Mouse (Mus musculus) limb, embryonic 15.5 days (tissue): ENCODE results near the gene Cers1. TPM values are rescaled to one million over a fixed set of nuclear protein-coding genes. Genes with fewer than 3 reads are reported as not detected.
A peak's percentile ranks its signal among the peaks of the same experiment; 100 is the strongest.

ENCODE experiments used
- ATAC-seq: fragments of 200-750 bp; cut with Nextera tagmentation; 2 replicates; pipeline ENCODE4 v1.8.0; 2017; ENCODE audit warnings: low read depth, moderate TSS enrichment; ENCODE audit not compliant: insufficient number of reproducible peaks, low FRiP score, low TSS enrichment
- H3K27ac ChIP-seq: fragments of 300-500 bp; sonication (generic); 2 replicates; pipeline ENCODE4 v1.5.1; 2015; ENCODE audit warnings: moderate library complexity, mild to moderate bottlenecking, inconsistent platforms
- H3K27me3 ChIP-seq: fragments of 300-500 bp; sonication (generic); 2 replicates; pipeline ENCODE4 v1.6.1; 2015; ENCODE audit warnings: inconsistent platforms
- H3K36me3 ChIP-seq: fragments of 300-500 bp; sonication (generic); 2 replicates; pipeline ENCODE4 v1.6.1; 2015; ENCODE audit warnings: inconsistent platforms
- H3K4me1 ChIP-seq: fragments of 300-500 bp; sonication (generic); 2 replicates; pipeline ENCODE4 v1.6.1; 2015; ENCODE audit warnings: inconsistent platforms
- H3K4me2 ChIP-seq: fragments of 300-500 bp; sonication (generic); 2 replicates; pipeline ENCODE4 v1.6.1; 2015; ENCODE audit warnings: mild to moderate bottlenecking, inconsistent platforms
- H3K4me3 ChIP-seq: fragments of 300-500 bp; sonication (generic); 2 replicates; pipeline ENCODE4 v1.5.1; 2015; ENCODE audit warnings: mild to moderate bottlenecking, inconsistent platforms
- H3K9ac ChIP-seq: fragments of 300-500 bp; sonication (generic); 2 replicates; pipeline ENCODE4 v1.6.1; 2015; ENCODE audit warnings: inconsistent platforms
- H3K9me3 ChIP-seq: fragments of 300-500 bp; sonication (generic); 2 replicates; pipeline ENCODE4 v1.6.1; 2016; ENCODE audit warnings: inconsistent platforms
- WGBS: fragments of 180-500 bp; shearing (Covaris S2); methylation state at CpG from one replicate; pipeline ENCODE4 v1.1.7; 2015; 5-methylcytosine and 5-hydroxymethylcytosine counted together
- polyA plus RNA-seq: library from polyadenylated mRNA; unstranded; fragments of >200 nt; fragmentation: Nextera tagmentation; extraction: Ambion mirVana; gene quantifications from 2 replicates; pipeline ENCODE4 v1.2.1, GENCODE M21; 2015

The Cers1 gene
- polyA plus RNA-seq, 1 experiment from 2014 or later: 8.8 TPM

DNA sequence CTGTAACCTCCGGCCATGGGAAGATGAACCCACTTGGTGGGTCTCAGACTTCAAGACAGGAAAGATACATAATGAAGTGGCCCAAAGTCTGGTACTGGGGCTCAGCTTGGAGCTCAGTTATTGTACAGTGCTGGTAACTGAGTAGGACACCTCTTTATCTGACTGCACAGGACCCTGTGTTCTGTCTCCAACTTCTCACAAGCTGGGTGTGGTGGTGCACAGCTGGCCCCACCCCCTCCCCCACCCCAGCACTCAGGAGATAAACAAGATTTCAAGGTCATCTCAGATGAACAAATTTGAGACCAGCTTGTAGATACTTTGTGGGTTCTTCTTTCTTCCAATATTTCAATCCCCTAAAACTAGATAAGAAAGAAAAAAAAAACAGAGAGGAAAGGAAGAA, 40.5 kb downstream of the Cers1 start:
- Histone ChIP-seq H3K4me1 (peaks cover 36% of the 10 kb centered on the region), H3K4me2 (no peak overlapping the region), H3K4me3 (no peak overlapping the region), H3K27ac (no peak overlapping the region), H3K36me3 (no peaks in the 10 kb centered on the region), H3K9me3 (no peaks in the 10 kb centered on the region), H3K27me3 (no peaks in the 10 kb centered on the region), H3K9ac (no peak overlapping the region)
- 80% methylated on average over 1 of the region's 1 CpGs for WGBS
- no peak for ATAC-seq

DNA sequence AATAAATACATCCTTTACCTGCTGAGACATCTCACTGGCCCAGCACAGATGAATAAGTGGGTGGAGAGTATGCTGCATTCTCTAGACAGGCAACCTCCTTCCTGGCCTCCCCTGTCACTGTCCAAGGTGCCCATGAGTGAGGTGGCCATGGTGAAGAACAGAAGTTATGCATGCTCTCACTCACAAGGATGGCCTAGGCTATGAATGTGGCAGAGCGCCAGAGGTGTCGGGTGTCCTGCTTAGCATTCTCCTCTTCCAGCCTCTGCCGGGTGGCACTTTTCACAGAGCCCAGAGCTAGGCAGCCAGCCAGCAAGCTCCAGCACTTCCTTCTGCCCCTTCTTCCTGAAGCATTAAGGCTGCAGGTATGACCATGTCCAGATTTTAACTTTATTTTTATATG, 43.8 kb downstream of the Cers1 start:
- H3K4me3 ChIP-seq: no peak overlapping the region
- no peak overlapping the region for H3K9ac ChIP-seq
- no peak overlapping the region for H3K27ac ChIP-seq

DNA sequence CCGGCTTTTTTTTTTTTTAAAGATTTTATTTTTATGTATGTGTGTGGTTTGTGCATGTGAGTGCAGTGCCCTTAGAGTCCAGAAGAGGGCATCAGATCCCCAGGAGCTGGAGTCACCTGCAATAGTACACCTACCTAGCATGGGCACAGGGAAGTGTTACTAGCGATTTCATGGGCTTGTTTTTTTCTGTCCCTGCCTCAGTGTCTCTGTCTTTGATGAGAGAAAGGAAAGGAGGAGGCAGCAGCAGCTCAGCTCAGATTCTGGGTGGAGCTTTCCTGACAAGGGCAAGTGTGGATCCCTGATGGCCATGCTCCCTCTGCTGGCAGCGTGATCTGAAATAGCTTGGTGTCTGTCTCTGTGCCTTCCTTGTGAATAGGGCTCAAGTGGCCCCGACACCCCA, 45.2 kb downstream of the Cers1 start:
- Histone ChIP-seq H3K4me2 (no peak overlapping the region), H3K36me3 (no peaks in the 10 kb centered on the region), H3K4me1 (peaks cover 37% of the 10 kb centered on the region), H3K27ac (peak overlapping the region; percentile 43; the same call in 1 of the 2 replicates), H3K4me3 (no peak overlapping the region), H3K9ac (no peak overlapping the region), H3K9me3 (no peaks in the 10 kb centered on the region), H3K27me3 (no peaks in the 10 kb centered on the region)
- ATAC-seq: no peak
- WGBS: 48% methylated on average over 4 of the region's 4 CpGs

More for the DNA sequence above, 43.8 kb downstream of the Cers1 start:
- H3K27me3 ChIP-seq: no peaks in the 10 kb centered on the region
- H3K36me3 ChIP-seq: no peaks in the 10 kb centered on the region
- H3K4me1 ChIP-seq: peaks cover 38% of the 10 kb centered on the region
- 21% methylated on average over 3 of the region's 3 CpGs for WGBS
- no peak for ATAC-seq
- H3K4me2 ChIP-seq: no peak overlapping the region
- H3K9me3 ChIP-seq: no peaks in the 10 kb centered on the region

- ATAC-seq: no peak
- 62% methylated on average over 10 of the region's 10 CpGs for WGBS
- no peaks in the 10 kb centered on the region for H3K27me3 ChIP-seq
- H3K36me3 ChIP-seq: no peaks in the 10 kb centered on the region
- H3K27ac ChIP-seq: peak overlapping the region; percentile 83
- peaks cover 37% of the 10 kb centered on the region for H3K4me1 ChIP-seq
- H3K9ac ChIP-seq: no peak overlapping the region
- no peaks in the 10 kb centered on the region for H3K9me3 ChIP-seq
- no peak overlapping the region for H3K4me2 ChIP-seq
- no peak overlapping the region for H3K4me3 ChIP-seq
Measured at GRCm38 (mm10) chr8:70361484-70362032, 46.0 kb downstream of the Cers1 start.

DNA sequence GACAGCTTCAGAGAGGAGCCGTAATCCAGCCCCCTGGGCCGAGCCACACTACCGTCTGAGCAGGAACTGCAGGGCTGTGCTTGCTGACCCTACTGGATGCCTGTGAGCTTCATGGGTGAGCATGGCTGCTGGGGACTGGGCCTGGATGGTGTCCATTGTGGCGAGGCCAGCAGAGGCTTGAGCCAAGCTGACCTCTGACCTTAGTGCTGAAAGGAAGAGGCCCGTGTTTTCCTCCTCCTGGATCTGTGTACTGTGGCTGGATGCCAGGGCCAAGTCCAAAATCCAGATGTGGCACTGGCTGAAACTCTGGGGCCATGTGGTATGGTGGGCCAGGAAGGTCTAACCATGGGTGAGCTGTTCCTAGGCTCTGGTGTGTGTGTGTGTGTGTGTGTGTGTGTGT, 48.5 kb downstream of the Cers1 start:
- ATAC-seq: no peak; the same call in 1 of the 2 replicates
- Histone ChIP-seq H3K27ac (peak overlapping the region; percentile 50; the same call in 1 of the 2 replicates), H3K4me2 (no peak overlapping the region), H3K9ac (no peak overlapping the region), H3K9me3 (no peaks in the 10 kb centered on the region), H3K4me3 (no peak overlapping the region), H3K4me1 (peaks cover 37% of the 10 kb centered on the region), H3K36me3 (no peaks in the 10 kb centered on the region), H3K27me3 (no peaks in the 10 kb centered on the region)
- WGBS: 30% methylated on average over 5 of the region's 5 CpGs

- ATAC-seq: peak; percentile 53; the same call in 1 of the 2 replicates
- WGBS: 69% methylated on average over 5 of the region's 5 CpGs
Measured at GRCm38 (mm10) chr8:70366588-70366987, 51.0 kb downstream of the Cers1 start.

DNA sequence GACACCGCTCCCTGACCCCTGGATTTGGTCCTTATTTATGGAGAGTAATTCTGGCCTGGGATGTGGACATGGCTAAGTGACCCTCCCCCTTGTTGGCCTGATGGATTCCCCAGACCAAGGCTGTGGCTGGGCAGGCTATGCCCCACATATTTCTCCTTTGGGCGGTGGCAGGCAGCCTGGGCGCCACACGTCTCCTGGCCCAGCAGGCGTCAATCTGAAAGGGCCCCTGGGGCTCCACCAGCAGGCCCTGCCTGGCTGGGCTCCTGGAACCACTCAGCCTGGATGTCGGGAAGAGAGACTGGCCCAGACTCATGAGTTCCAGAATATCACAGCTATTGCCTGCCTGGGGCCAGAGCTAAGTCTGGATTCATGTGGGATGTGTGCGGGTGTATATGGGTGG, 54.9 kb downstream of the Cers1 start:
- Histone ChIP-seq H3K9me3 (no peaks in the 10 kb centered on the region), H3K9ac (no peak overlapping the region), H3K36me3 (no peaks in the 10 kb centered on the region), H3K27me3 (peaks cover 40% of the 10 kb centered on the region), H3K27ac (peak overlapping the region; percentile 67), H3K4me3 (no peak overlapping the region), H3K4me2 (no peak overlapping the region), H3K4me1 (peaks cover 52% of the 10 kb centered on the region)
- ATAC-seq: peak; percentile 15; the same call in 1 of the 2 replicates
- 61% methylated on average over 7 of the region's 7 CpGs for WGBS

More at GRCm38 (mm10) chr8:70366588-70366987, 51.0 kb downstream of the Cers1 start:
- Histone ChIP-seq H3K36me3 (no peaks in the 10 kb centered on the region), H3K27me3 (0 out of 2 replicates have a peak, but pooled peaks cover 1% of the 10 kb centered on the region), H3K27ac (peak overlapping the region; percentile 50; the same call in 1 of the 2 replicates), H3K9ac (no peak overlapping the region), H3K4me1 (peaks cover 36% of the 10 kb centered on the region), H3K9me3 (no peaks in the 10 kb centered on the region), H3K4me3 (no peak overlapping the region), H3K4me2 (no peak overlapping the region)

GRCm38 (mm10) chr8:70371951-70372350, 56.4 kb downstream of the Cers1 start:
- Histone ChIP-seq H3K4me1 (peaks cover 65% of the 10 kb centered on the region), H3K4me2 (no peak overlapping the region), H3K27me3 (peaks cover 54% of the 10 kb centered on the region), H3K36me3 (no peaks in the 10 kb centered on the region), H3K9ac (no peak overlapping the region), H3K27ac (peak overlapping the region; percentile 83), H3K9me3 (no peaks in the 10 kb centered on the region), H3K4me3 (no peak overlapping the region)
- WGBS: 30% methylated on average over 6 of the region's 6 CpGs
- ATAC-seq: 0 out of 2 replicates have a peak, but pooled peaks have one; percentile 16

DNA sequence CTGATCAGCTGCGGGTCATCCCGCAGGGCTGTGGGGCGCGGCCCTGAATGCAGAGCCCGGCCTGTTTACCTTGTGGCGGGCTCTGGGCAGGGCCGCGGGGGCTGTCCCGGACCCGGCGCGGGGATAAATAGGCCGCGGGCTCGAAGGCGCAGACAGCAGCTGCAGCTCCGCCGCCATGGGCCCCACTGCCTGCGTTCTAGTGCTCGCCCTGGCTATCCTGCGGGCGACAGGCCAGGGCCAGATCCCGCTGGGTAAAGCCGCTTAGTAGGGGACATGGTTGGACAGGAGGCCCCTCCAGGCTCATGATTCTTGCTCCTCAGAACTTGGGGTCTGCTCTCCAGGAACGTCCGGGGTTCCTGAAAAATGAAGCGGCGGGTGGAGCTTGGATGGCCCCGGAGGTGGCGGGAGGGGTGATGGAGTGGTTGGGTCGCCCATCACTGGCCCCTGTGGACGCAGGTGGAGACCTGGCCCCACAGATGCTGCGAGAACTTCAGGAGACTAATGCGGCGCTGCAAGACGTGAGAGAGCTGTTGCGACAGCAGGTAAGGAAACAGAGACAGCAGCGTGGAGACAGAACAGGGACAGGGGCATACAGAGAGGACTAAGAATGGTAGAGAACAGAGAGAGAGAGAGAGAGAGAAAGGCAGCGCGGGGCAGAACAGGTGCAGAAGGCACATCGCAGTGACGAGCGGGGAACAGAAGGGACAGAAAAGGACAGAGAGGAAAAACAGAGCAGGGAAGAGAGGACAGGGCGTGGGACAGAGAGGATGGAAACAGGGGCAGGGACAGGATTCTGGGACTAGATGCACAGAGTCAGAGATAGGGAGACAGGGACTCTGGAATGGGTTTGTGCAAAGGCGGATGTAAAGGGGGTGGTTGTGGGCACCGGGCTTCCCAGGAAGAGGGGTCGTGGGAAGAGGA, 58.1 kb downstream of the Cers1 start, which contains the start of gene Comp:
Comp (plus strand) TSS at position 162 of the 921 bp plus-strand sequence.
- no peak for ATAC-seq
- Histone ChIP-seq H3K36me3 (no peaks in the 10 kb centered on the region), H3K27me3 (peaks cover 71% of the 10 kb centered on the region), H3K4me3 (peak within 1 kb of the TSS; percentile 47), H3K9ac (peak within 1 kb of the TSS; percentile 26; the same call in 1 of the 2 replicates), H3K4me1 (peaks cover 65% of the 10 kb centered on the region), H3K4me2 (peak within 1 kb of the TSS; percentile 70), H3K27ac (peak within 1 kb of the TSS; percentile 83), H3K9me3 (no peaks in the 10 kb centered on the region)
- WGBS: 3% methylated on average over 47 of the region's 47 CpGs

GRCm38 (mm10) chr8:70374318-70374927, 58.8 kb downstream of the Cers1 start:
- no peaks in the 10 kb centered on the region for H3K9me3 ChIP-seq
- 0 out of 2 replicates have a peak overlapping the region, but pooled peaks have one; percentile 8 for H3K27ac ChIP-seq
- WGBS: under 1% methylated on average over 45 of the region's 53 CpGs
- H3K36me3 ChIP-seq: no peaks in the 10 kb centered on the region
- peak; percentile 57 for ATAC-seq
- H3K27me3 ChIP-seq: peaks cover 79% of the 10 kb centered on the region
- H3K4me1 ChIP-seq: peaks cover 65% of the 10 kb centered on the region
- peak overlapping the region; percentile 70 for H3K4me2 ChIP-seq
- H3K4me3 ChIP-seq: peak overlapping the region; percentile 47
- H3K9ac ChIP-seq: peak overlapping the region; percentile 26; the same call in 1 of the 2 replicates

- H3K4me3 ChIP-seq: peak overlapping the region; percentile 47
- no peaks in the 10 kb centered on the region for H3K9me3 ChIP-seq
- H3K4me2 ChIP-seq: peak overlapping the region; percentile 70
- no peak overlapping the region for H3K9ac ChIP-seq
- peaks cover 60% of the 10 kb centered on the region for H3K4me1 ChIP-seq
- peaks cover 84% of the 10 kb centered on the region for H3K27me3 ChIP-seq
- ATAC-seq: no peak
- H3K27ac ChIP-seq: no peak overlapping the region
- H3K36me3 ChIP-seq: no peaks in the 10 kb centered on the region
- WGBS: 7% methylated on average over 35 of the region's 35 CpGs
Measured at GRCm38 (mm10) chr8:70375212-70375859, 59.8 kb downstream of the Cers1 start.
